8 mouse cellular contexts compared by ENCODE assay signal in the genomic region with DNA sequence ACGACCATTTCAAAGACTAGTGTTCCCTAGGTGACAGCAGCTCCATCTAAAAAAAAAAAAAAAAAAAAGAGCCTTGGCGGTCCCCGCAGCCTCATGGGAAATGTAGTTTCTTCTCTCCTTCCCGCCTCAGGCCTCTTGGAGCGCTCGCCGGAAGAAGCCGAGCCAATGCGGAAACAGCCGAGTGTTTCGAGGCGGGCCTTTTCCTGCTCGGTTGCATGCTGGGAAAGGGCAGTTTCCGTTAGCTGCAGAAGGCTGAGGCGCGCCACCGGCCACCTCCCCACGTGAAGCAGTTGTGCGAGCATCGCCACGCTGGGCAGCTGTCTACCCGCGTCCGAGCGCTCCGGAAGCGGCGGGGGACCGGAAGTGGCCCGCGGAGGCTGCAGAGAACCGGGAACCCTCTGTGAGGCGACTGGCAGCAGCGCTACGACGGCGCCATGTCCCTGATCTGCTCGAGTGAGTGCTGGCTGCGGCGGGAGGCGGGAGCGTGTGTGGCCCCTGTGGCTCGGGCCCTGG. TPM values are rescaled to one million over a fixed set of nuclear protein-coding genes. Genes with fewer than 3 reads are reported as not detected.
DNase-seq lines count a peak whose midpoint lies in the region; ATAC-seq and TF ChIP-seq lines count a peak whose summit lies in the region.

TSS of gene Prpf19 (plus strand) at position 216 of the 513 bp plus-strand sequence.

- H3K4me1 ChIP-seq in embryonic facial prominence, embryonic 14.5 days (ENCODE audit: control insufficient read depth, insufficient read depth, low read length), result peaks cover 10% of the 10 kb centered on the region; the same call in 1 of the 2 replicates
- H3K4me1 ChIP-seq in limb, embryonic 14.5 days (ENCODE audit: control insufficient read depth, insufficient read depth, low read length), result peaks cover 11% of the 10 kb centered on the region; the same call in 1 of the 2 replicates
- peaks cover 5% of the 10 kb centered on the region for H3K4me1 ChIP-seq in midbrain, postnatal 0 days (ENCODE audit: insufficient read depth, low read length)

- no peaks in the 10 kb centered on the region for H3K27me3 ChIP-seq in embryonic facial prominence, embryonic 14.5 days (replicated peaks; ENCODE audit: control insufficient read depth, insufficient read depth, low read length)
- no peaks in the 10 kb centered on the region for H3K27me3 ChIP-seq in limb, embryonic 14.5 days (ENCODE audit: control insufficient read depth, insufficient read depth, low read length)
- no peaks in the 10 kb centered on the region for H3K27me3 ChIP-seq in midbrain, postnatal 0 days (ENCODE audit: insufficient read depth, low read length)

- peak; percentile 69; the same call in 1 of the 2 replicates for TF ChIP-seq POLR2A in limb, embryonic 14.5 days (IDR thresholded peaks at IDR 0.05; ENCODE audit: borderline replicate concordance, extremely low read depth, insufficient read depth, insufficient read length)

- ATAC-seq in embryonic facial prominence, embryonic 14.5 days (ENCODE audit: low read depth), result peak; percentile 97
- ATAC-seq in limb, embryonic 14.5 days (ENCODE audit: low FRiP score, low read depth), result peak; percentile 96
- ATAC-seq in midbrain, postnatal 0 days (ENCODE audit: low FRiP score), result peak; percentile 95

- TF ChIP-seq CTCF in midbrain, postnatal 0 days (IDR thresholded peaks at IDR 0.05), result peak; percentile 49

- H3K9ac ChIP-seq in embryonic facial prominence, embryonic 14.5 days (ENCODE audit: low read depth, low read length), result peak within 1 kb of the TSS; percentile 85
- peak within 1 kb of the TSS; percentile 94 for H3K9ac ChIP-seq in limb, embryonic 14.5 days (ENCODE audit: low read depth, low read length, severe bottlenecking)
- H3K9ac ChIP-seq in midbrain, postnatal 0 days (replicated peaks; ENCODE audit: low read length, poor library complexity, severe bottlenecking), result peak within 1 kb of the TSS; percentile 96

- H3K27ac ChIP-seq in embryonic facial prominence, embryonic 14.5 days (replicated peaks; ENCODE audit: low read depth, low read length), result peak within 1 kb of the TSS; percentile 88
- H3K27ac ChIP-seq in limb, embryonic 14.5 days (replicated peaks; ENCODE audit: low read depth, low read length), result peak within 1 kb of the TSS; percentile 93
- peak within 1 kb of the TSS; percentile 91 for H3K27ac ChIP-seq in midbrain, postnatal 0 days (ENCODE audit: low read depth, low read length)

- WGBS in embryonic facial prominence, embryonic 14.5 days, result 1% methylated on average over 39 of the region's 43 CpGs
- under 1% methylated on average over 39 of the region's 43 CpGs for WGBS in limb, embryonic 14.5 days
- under 1% methylated on average over 40 of the region's 43 CpGs for WGBS in midbrain, postnatal 0 days

- H3K4me3 ChIP-seq in embryonic facial prominence, embryonic 14.5 days (ENCODE audit: low read depth, low read length), result peak within 1 kb of the TSS; percentile 75
- peak within 1 kb of the TSS; percentile 95 for H3K4me3 ChIP-seq in limb, embryonic 14.5 days (replicated peaks; ENCODE audit: low read length)
- H3K4me3 ChIP-seq in midbrain, postnatal 0 days (ENCODE audit: low read depth, low read length), result peak within 1 kb of the TSS; percentile 84

- peak; percentile 99 for DNase-seq in 3T3-L1 (ENCODE audit: low read depth, low spot score)
- peak; percentile 91 to 93 for DNase-seq in adrenal gland, postnatal 4 days (ENCODE audit: low spot score in 2 of 2)
- DNase-seq in embryonic facial prominence, embryonic 14.5 days (ENCODE audit: low spot score), result peak; percentile 99
- peak; percentile 97 for DNase-seq in heart, adult 8-10 months (ENCODE audit: low spot score)
- DNase-seq in kidney, adult 9 months, result peak; percentile 98
- peak; percentile 98 for DNase-seq in limb, embryonic 14.5 days (ENCODE audit: low spot score)
- peak; percentile 99 for DNase-seq in midbrain, postnatal 0 days (ENCODE audit: low spot score)
- DNase-seq in spleen, postnatal 14 days (ENCODE audit: low spot score in 2 of 2), result peak; percentile 90 to 93

- H3K9me3 ChIP-seq in embryonic facial prominence, embryonic 14.5 days (ENCODE audit: control insufficient read depth, low read length), result no peaks in the 10 kb centered on the region
- no peaks in the 10 kb centered on the region for H3K9me3 ChIP-seq in limb, embryonic 14.5 days (ENCODE audit: control insufficient read depth, low read length)
- no peaks in the 10 kb centered on the region for H3K9me3 ChIP-seq in midbrain, postnatal 0 days (ENCODE audit: low read length)

- peaks cover 26% of the 10 kb centered on the region for H3K36me3 ChIP-seq in embryonic facial prominence, embryonic 14.5 days (ENCODE audit: control insufficient read depth, insufficient read depth, low read length)
- H3K36me3 ChIP-seq in limb, embryonic 14.5 days (ENCODE audit: control insufficient read depth, insufficient read depth, low read length), result peaks cover 22% of the 10 kb centered on the region
- peaks cover 20% of the 10 kb centered on the region for H3K36me3 ChIP-seq in midbrain, postnatal 0 days (ENCODE audit: insufficient read depth, low read length)

- H3K4me2 ChIP-seq in embryonic facial prominence, embryonic 14.5 days (ENCODE audit: low read depth, low read length), result peak within 1 kb of the TSS; percentile 89
- peak within 1 kb of the TSS; percentile 87 for H3K4me2 ChIP-seq in limb, embryonic 14.5 days (replicated peaks; ENCODE audit: low read depth, low read length, severe bottlenecking)
- H3K4me2 ChIP-seq in midbrain, postnatal 0 days (ENCODE audit: low read depth, low read length, poor library complexity, severe bottlenecking), result peak within 1 kb of the TSS; percentile 85

RNA-seq across cellular contexts. Expression of gene Prpf19, which starts in this region (rescaled TPM):
- 100 to 1,000 TPM; 253 to 266 TPM for total RNA-seq in adrenal gland, postnatal 4 days (2021)
- polyA plus RNA-seq in embryonic facial prominence, embryonic 14.5 days (2014; fragmentation: Nextera tagmentation; extraction: Ambion mirVana), result 41.9 and 46.1 TPM in 2 replicates
- 100 to 1,000 TPM; 259 to 280 (median 264) TPM for total RNA-seq in heart, adult 8-10 months (2022)
- 360 and 433 TPM in 2 replicates for polyA plus RNA-seq in limb, embryonic 14.5 days (2012; rRNA removed)
- polyA plus RNA-seq in limb, embryonic 14.5 days (2014; fragmentation: Nextera tagmentation; extraction: Ambion mirVana), result 39.7 and 43.6 TPM in 2 replicates
- total RNA-seq in midbrain, postnatal 0 days (2014; rRNA removed), result 281 and 298 TPM in 2 replicates
- 37.8 and 38.1 TPM in 2 replicates for polyA plus RNA-seq in midbrain, postnatal 0 days (2015; fragmentation: Nextera tagmentation; extraction: Ambion mirVana)

Comparison
In these comparisons a context has a peak if more than half of its experiments do, and no peak if none do; other contexts are left out.
1. Peak in every context shown above with its lines: DNase-seq, ATAC-seq, H3K4me3 ChIP-seq and H3K27ac ChIP-seq.